Mouse (Mus musculus) embryonic facial prominence, embryonic 13.5 days (tissue): Measurements from ENCODE around the gene Dab2ip. TPM values are rescaled to one million over a fixed set of nuclear protein-coding genes. Genes with fewer than 3 reads are reported as not detected.

Experiments used
- ATAC-seq: fragments of 200-750 bp; cut with Nextera tagmentation; 2 replicates; pipeline ENCODE4 v1.8.0; 2017; ENCODE audit warnings: low read depth; ENCODE audit not compliant: insufficient number of reproducible peaks, insufficient read depth, low FRiP score, low TSS enrichment
- H3K27ac ChIP-seq: fragments of 300-500 bp; sonication (generic); 2 replicates; pipeline ENCODE4 v1.5.1; 2015; ENCODE audit warnings: moderate library complexity, mild to moderate bottlenecking, inconsistent platforms
- H3K27me3 ChIP-seq: fragments of 300-500 bp; sonication (generic); 2 replicates; pipeline ENCODE4 v1.6.1; 2015; ENCODE audit warnings: mild to moderate bottlenecking, inconsistent platforms
- H3K36me3 ChIP-seq: fragments of 300-500 bp; sonication (generic); 2 replicates; pipeline ENCODE4 v1.6.1; 2015; ENCODE audit warnings: mild to moderate bottlenecking, inconsistent platforms
- H3K4me1 ChIP-seq: fragments of 300-500 bp; sonication (generic); 2 replicates; pipeline ENCODE4 v1.6.1; 2015; ENCODE audit warnings: inconsistent platforms
- H3K4me2 ChIP-seq: fragments of 300-500 bp; sonication (generic); 2 replicates; pipeline ENCODE4 v1.6.1; 2015; ENCODE audit warnings: moderate library complexity, mild to moderate bottlenecking, inconsistent platforms
- H3K4me3 ChIP-seq: fragments of 300-500 bp; sonication (generic); 2 replicates; pipeline ENCODE4 v1.5.1; 2015; ENCODE audit warnings: mild to moderate bottlenecking, inconsistent platforms
- H3K9ac ChIP-seq: fragments of 300-500 bp; sonication (generic); 2 replicates; pipeline ENCODE4 v1.6.1; 2015; ENCODE audit warnings: mild to moderate bottlenecking, inconsistent platforms
- H3K9me3 ChIP-seq: fragments of 300-500 bp; sonication (generic); 2 replicates; pipeline ENCODE4 v1.6.1; 2016; ENCODE audit warnings: inconsistent platforms
- WGBS: fragments of 180-500 bp; shearing (Covaris S2); methylation state at CpG from one replicate; pipeline ENCODE4 v1.1.7; 2015; ENCODE audit warnings: mixed read lengths; 5-methylcytosine and 5-hydroxymethylcytosine counted together
- polyA plus RNA-seq: library from polyadenylated mRNA; unstranded; fragments of >200 nt; fragmentation: Nextera tagmentation; extraction: Ambion mirVana; gene quantifications from 2 replicates; pipeline ENCODE4 v1.2.1, GENCODE M21; 2015

Dab2ip gene
- polyA plus RNA-seq, 1 experiment from 2014 or later: 53.2 TPM

DNA sequence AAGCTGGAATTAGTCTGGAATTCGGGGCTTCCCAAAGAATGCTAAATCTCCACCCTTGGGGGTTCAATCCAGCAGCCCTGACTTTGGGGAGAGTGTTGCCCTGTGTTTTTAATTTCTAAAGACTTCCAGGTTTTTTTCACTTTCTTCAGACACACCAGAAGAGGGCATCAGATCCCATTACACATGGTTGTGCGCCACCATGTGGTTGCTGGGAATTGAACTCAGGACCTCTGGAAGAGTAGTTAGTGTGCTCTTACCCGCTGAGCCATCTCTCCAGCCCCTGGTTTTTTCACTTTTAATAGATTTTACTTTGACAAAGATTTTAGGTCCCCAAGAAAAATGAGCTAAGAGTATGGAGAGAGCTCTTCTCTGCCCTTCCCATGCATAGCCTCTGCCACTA is 43.6 kb downstream of the Dab2ip start:
- no peak for ATAC-seq
- WGBS: 66% methylated on average over 3 of the region's 3 CpGs

DNA sequence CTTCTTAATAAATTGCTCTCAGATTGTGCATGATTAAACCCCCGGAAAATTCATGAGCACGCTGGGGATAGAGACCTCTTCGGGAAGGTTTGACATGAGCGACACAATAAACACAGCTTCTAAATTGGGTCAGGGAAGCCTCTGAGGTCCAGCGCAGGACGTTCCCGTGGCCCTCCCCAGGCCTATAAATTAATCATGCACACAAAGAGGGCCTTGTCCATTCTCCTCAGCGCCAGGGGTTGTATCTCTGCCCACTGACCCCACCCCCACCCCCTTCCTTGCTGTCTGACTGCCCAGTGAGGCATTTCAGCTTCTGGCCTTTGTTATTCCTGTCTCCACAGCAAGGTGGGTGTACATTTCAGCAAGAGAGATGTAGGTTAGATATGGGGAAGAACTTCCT is 49.4 kb downstream of the Dab2ip start:
- ATAC-seq: no peak
- no peak overlapping the region for H3K9ac ChIP-seq
- no peak overlapping the region for H3K4me3 ChIP-seq
- no peaks in the 10 kb centered on the region for H3K9me3 ChIP-seq
- H3K4me2 ChIP-seq: no peak overlapping the region
- WGBS: 25% methylated on average over 8 of the region's 8 CpGs
- H3K4me1 ChIP-seq: peaks cover 57% of the 10 kb centered on the region
- no peaks in the 10 kb centered on the region for H3K36me3 ChIP-seq
- H3K27ac ChIP-seq: no peak overlapping the region
- H3K27me3 ChIP-seq: no peaks in the 10 kb centered on the region

More for the DNA sequence above, 43.6 kb downstream of the Dab2ip start:
- H3K9me3 ChIP-seq: no peaks in the 10 kb centered on the region
- H3K4me2 ChIP-seq: no peak overlapping the region
- no peaks in the 10 kb centered on the region for H3K36me3 ChIP-seq
- H3K27ac ChIP-seq: no peak overlapping the region
- H3K4me1 ChIP-seq: peaks cover 39% of the 10 kb centered on the region
- no peak overlapping the region for H3K9ac ChIP-seq
- no peaks in the 10 kb centered on the region for H3K27me3 ChIP-seq
- H3K4me3 ChIP-seq: no peak overlapping the region

GRCm38 (mm10) chr2:35608856-35609255 is 50.8 kb downstream of the Dab2ip start:
- Histone ChIP-seq H3K36me3 (no peaks in the 10 kb centered on the region), H3K4me1 (peaks cover 71% of the 10 kb centered on the region), H3K9ac (no peak overlapping the region), H3K9me3 (no peaks in the 10 kb centered on the region), H3K4me2 (no peak overlapping the region), H3K27ac (0 out of 2 replicates have a peak overlapping the region, but pooled peaks have one; percentile 48), H3K27me3 (no peaks in the 10 kb centered on the region), H3K4me3 (no peak overlapping the region)
- no peak for ATAC-seq
- 75% methylated on average over 7 of the region's 7 CpGs for WGBS

DNA sequence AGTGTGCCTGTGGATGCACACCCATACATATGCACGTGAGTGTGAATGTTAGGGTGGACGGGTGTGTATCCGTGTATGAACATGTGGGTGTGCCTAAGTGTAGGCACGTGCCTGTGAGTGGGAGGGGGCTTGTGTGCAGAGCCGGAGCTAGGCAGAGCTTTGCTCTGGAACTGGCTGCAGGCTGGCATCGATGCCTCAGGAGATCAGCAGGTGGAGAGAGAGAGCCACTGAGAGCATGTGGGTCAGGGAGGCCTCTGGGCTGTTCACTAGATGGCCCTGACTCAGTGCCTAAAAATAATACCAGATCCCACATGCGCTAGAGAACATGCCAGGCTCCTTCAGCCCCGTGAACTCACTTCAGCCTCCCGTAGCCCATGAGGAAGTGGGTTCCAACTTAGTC is 51.3 kb downstream of the Dab2ip start:
- H3K4me2 ChIP-seq: no peak overlapping the region
- H3K27me3 ChIP-seq: no peaks in the 10 kb centered on the region
- H3K4me3 ChIP-seq: no peak overlapping the region
- H3K9ac ChIP-seq: 0 out of 2 replicates have a peak overlapping the region, but pooled peaks have one; percentile 17
- no peaks in the 10 kb centered on the region for H3K9me3 ChIP-seq
- WGBS: 56% methylated on average over 9 of the region's 9 CpGs
- H3K27ac ChIP-seq: peak overlapping the region; percentile 48; the same call in 1 of the 2 replicates
- ATAC-seq: no peak
- H3K4me1 ChIP-seq: peaks cover 76% of the 10 kb centered on the region
- H3K36me3 ChIP-seq: no peaks in the 10 kb centered on the region

DNA sequence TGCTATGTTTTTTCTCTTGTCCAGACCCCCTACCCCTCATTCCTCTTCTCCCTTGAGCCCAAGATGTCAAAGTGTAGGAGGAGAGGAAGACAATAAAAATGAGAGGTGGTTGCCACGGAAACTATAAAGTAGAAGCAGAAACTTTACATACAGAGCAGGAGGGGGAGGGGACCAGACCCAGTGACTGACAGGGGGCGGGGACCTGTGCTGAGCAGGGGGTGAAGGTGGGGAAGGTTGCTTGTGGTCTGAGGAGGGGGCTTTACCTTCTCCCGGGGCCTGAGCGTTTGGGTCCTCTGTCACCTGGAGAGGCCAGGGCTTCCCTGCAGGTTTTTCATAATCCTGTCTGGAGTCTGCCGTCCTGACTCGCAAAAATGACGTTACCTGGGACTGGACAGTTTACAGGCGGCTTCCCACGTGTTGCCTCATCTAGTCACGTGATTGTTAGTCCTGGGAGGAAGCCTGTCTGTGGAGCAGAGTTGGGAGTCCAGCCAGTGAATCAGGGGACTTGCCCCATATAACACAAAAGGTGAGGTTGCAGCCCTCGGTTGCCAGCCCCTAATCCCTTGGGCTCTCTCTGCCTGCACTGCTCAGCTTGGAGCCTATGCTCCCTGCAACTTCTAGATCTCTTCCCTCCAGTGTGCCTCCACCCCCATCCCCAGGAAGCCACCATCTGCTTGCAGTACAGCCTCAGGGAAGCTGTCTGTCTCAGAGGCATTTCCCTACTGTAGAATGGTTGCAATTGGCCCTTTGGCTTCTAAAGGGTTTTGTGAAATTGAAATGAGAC is 52.3 kb downstream of the Dab2ip start:
- no peaks in the 10 kb centered on the region for H3K9me3 ChIP-seq
- ATAC-seq: no peak
- no peaks in the 10 kb centered on the region for H3K27me3 ChIP-seq
- peak overlapping the region; percentile 36; the same call in 1 of the 2 replicates for H3K9ac ChIP-seq
- H3K27ac ChIP-seq: peak overlapping the region; percentile 39; the same call in 1 of the 2 replicates
- peaks cover 83% of the 10 kb centered on the region for H3K4me1 ChIP-seq
- WGBS: 4% methylated on average over 11 of the region's 11 CpGs
- H3K4me3 ChIP-seq: peak overlapping the region; percentile 12; the same call in 1 of the 2 replicates
- no peaks in the 10 kb centered on the region for H3K36me3 ChIP-seq
- peak overlapping the region; percentile 53 for H3K4me2 ChIP-seq

DNA sequence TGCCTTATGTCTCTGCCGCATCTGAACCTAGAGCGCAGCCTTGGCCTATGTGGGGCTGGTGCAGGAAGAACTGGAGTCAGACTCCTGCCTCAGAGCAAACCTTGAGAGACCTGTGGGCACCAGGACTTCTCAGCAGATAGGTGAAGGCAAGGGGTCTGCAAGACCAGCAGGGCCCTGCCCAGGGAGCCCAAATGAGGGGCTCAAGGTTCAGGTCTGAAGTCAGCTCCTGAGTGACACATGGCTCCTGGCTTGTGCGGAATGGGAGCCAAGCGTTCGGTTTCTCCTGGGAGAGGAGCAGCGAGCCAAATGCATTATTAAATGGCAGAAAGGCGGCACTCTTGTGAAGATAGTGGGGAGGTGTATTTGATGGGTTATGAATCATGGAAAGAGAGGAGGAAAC is 52.9 kb downstream of the Dab2ip start:
- H3K9ac ChIP-seq: 0 out of 2 replicates have a peak overlapping the region, but pooled peaks have one; percentile 36
- no peaks in the 10 kb centered on the region for H3K27me3 ChIP-seq
- no peaks in the 10 kb centered on the region for H3K9me3 ChIP-seq
- no peak overlapping the region for H3K4me3 ChIP-seq
- no peak for ATAC-seq
- no peaks in the 10 kb centered on the region for H3K36me3 ChIP-seq
- peak overlapping the region; percentile 53 for H3K4me2 ChIP-seq
- WGBS: 77% methylated on average over 7 of the region's 7 CpGs
- peak overlapping the region; percentile 39; the same call in 1 of the 2 replicates for H3K27ac ChIP-seq
- peaks cover 87% of the 10 kb centered on the region for H3K4me1 ChIP-seq

- Histone ChIP-seq H3K9me3 (no peaks in the 10 kb centered on the region), H3K36me3 (no peaks in the 10 kb centered on the region), H3K27ac (no peak overlapping the region; the same call in 1 of the 2 replicates), H3K27me3 (no peaks in the 10 kb centered on the region), H3K9ac (no peak overlapping the region; the same call in 1 of the 2 replicates), H3K4me1 (peaks cover 88% of the 10 kb centered on the region), H3K4me2 (no peak overlapping the region), H3K4me3 (no peak overlapping the region)
- ATAC-seq: no peak
- WGBS: 87% methylated on average over 4 of the region's 4 CpGs
These were observed 53.6 kb downstream of the Dab2ip start for GRCm38 (mm10) chr2:35611645-35612044.

DNA sequence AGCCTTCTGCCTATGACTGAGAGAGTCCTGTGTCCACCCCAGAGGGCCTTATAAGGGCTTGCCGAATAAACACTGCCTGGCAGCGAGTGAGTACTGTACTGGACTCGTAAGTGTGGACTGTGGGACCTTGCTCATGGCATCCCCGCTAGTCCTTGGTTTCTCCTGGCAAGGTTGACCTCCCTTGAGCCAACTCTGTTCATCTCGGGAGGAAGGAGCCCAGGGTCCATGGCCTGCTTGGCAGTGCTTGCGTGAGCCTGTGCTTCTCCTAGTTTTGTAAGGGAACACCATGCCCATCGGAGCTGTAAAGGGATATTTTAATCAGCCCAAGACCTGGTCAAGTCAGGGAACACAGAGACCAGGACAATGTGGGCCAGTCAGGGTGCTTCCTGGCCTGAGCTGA is 54.2 kb downstream of the Dab2ip start:
- WGBS: 78% methylated on average over 7 of the region's 7 CpGs
- H3K4me1 ChIP-seq: peaks cover 84% of the 10 kb centered on the region

GRCm38 (mm10) chr2:35613946-35614353 is 55.9 kb downstream of the Dab2ip start:
- H3K9me3 ChIP-seq: no peaks in the 10 kb centered on the region
- H3K36me3 ChIP-seq: no peaks in the 10 kb centered on the region
- no peak overlapping the region for H3K4me3 ChIP-seq
- H3K4me1 ChIP-seq: peaks cover 89% of the 10 kb centered on the region
- H3K9ac ChIP-seq: no peak overlapping the region
- WGBS: 39% methylated on average over 3 of the region's 3 CpGs
- no peak overlapping the region for H3K4me2 ChIP-seq
- no peaks in the 10 kb centered on the region for H3K27me3 ChIP-seq
- peak overlapping the region; percentile 55; the same call in 1 of the 2 replicates for H3K27ac ChIP-seq
- ATAC-seq: no peak

More for the DNA sequence above, 54.2 kb downstream of the Dab2ip start:
- no peaks in the 10 kb centered on the region for H3K9me3 ChIP-seq
- no peak overlapping the region for H3K9ac ChIP-seq
- H3K27me3 ChIP-seq: no peaks in the 10 kb centered on the region
- H3K27ac ChIP-seq: no peak overlapping the region
- no peak for ATAC-seq
- H3K4me3 ChIP-seq: no peak overlapping the region
- H3K4me2 ChIP-seq: no peak overlapping the region
- H3K36me3 ChIP-seq: no peaks in the 10 kb centered on the region

DNA sequence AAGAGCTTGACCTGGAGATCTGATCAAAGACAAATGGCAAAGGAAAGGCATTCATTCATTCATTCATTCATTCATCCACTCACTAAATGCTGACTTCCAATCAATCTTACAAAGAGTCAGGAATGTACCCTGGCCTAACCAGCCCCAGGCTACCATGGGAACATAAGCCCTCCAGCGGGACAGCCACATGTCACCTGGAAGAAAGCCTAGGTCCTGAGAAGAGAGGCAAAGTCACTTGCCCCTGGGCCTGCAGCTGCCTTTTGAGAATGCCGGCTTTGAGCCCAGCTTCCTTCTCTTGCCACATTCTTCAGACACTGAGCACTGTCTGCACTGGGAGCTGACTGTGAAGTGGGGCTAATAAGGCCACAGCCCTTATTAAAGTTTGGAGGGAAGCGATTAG is 56.3 kb downstream of the Dab2ip start:
- H3K4me2 ChIP-seq: no peak overlapping the region
- no peak overlapping the region for H3K4me3 ChIP-seq
- H3K27me3 ChIP-seq: no peaks in the 10 kb centered on the region
- H3K9me3 ChIP-seq: no peaks in the 10 kb centered on the region
- peaks cover 89% of the 10 kb centered on the region for H3K4me1 ChIP-seq
- WGBS: 35% methylated on average over 3 of the region's 3 CpGs
- no peaks in the 10 kb centered on the region for H3K36me3 ChIP-seq
- 0 out of 2 replicates have a peak overlapping the region, but pooled peaks have one; percentile 12 for H3K9ac ChIP-seq
- H3K27ac ChIP-seq: peak overlapping the region; percentile 55; the same call in 1 of the 2 replicates
- ATAC-seq: no peak

GRCm38 (mm10) chr2:35615366-35615765 is 57.3 kb downstream of the Dab2ip start:
- Histone ChIP-seq H3K36me3 (no peaks in the 10 kb centered on the region), H3K4me2 (no peak overlapping the region), H3K27ac (no peak overlapping the region), H3K9ac (no peak overlapping the region), H3K4me1 (peaks cover 89% of the 10 kb centered on the region), H3K4me3 (no peak overlapping the region), H3K9me3 (no peaks in the 10 kb centered on the region), H3K27me3 (no peaks in the 10 kb centered on the region)
- WGBS: 49% methylated on average over 4 of the region's 4 CpGs
- ATAC-seq: no peak

GRCm38 (mm10) chr2:35615977-35616376 is 57.9 kb downstream of the Dab2ip start:
- 68% methylated on average over 2 of the region's 2 CpGs for WGBS
- Histone ChIP-seq H3K27me3 (no peaks in the 10 kb centered on the region), H3K9me3 (no peaks in the 10 kb centered on the region), H3K4me3 (no peak overlapping the region), H3K9ac (no peak overlapping the region), H3K4me2 (no peak overlapping the region), H3K27ac (no peak overlapping the region), H3K4me1 (peaks cover 89% of the 10 kb centered on the region), H3K36me3 (no peaks in the 10 kb centered on the region)
- ATAC-seq: no peak
